Mouse (Mus musculus): ENCODE data around the gene Cacnb1.

The Cacnb1 gene

GRCm38 (mm10) chr11:97986738-97987465, 35.9 kb downstream of the Cacnb1 start:
- no peak for DNase-seq (ENCODE audit: low spot score)

DNA sequence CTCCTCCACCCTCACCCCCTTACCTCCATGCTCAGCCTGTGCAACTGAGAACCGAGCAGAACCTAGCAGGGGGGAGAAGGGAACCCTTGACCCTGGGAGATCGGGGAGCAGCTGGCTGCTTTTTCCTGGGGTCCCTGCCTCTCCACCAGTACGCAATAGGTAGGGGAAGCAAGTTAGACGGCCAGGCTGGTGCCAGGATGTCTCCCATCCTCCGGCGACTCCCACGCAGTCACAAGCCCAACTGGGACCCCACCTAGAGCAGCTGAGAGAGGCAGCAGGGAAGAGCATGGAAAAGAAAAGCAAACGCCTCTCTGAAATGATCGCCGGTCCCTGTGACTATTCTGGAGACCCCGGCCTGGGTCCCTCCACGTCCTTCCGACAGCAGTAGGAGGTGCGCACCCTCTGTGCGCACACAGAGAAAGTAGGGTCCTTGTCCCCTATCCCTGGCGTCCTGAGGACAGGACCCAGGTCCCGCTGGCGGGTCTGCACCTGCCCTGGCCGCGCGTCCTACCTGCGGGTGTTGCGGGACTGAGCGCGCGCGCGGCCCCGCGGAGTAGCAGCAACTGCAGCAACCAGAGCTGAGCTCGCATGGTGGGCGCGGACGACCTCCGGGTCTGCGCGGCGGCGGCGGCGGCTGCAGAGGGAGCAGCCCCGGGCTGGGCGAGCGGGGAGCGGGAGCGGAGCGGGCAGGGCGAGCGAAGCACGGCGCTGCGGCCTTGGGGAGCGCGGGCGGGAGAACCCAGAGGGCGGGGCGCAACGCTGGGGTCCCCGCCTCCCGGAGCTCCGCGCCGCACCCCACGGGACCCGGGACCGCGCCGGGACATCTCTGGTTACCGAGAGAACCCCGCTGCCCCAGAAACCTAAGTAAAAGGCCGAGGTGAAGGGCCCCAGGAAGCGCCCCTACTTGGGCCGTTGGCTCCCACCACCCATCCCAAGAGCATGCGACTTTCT, 36.8 kb downstream of the Cacnb1 start, which contains the start of gene Plxdc1:
Gene Plxdc1, minus strand, starts transcription at position 718 of the 951 bp plus-strand sequence.
- no peak for DNase-seq (ENCODE audit: low spot score)

DNA sequence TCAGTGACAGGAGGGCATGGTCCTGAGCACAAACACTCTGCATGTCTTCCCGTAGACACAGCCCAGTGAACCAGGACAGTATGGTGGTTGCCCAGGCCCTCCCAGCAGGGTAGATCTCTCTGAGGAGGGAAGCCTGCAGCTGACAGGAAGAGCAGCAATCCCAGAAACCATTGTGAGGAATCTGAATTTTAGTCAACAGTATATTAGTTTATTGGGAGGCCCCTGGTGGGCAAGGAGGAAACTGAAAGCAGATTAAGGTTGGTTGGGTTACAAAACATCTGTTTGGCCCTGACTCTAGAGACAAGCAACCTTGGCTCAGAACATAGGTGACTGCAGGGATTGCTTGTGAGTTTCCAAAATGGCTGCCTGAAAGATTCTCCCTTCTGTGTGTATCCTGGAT, 38.9 kb downstream of the Cacnb1 start:
- DNase-seq (ENCODE audit: low spot score), result no peak

DNA sequence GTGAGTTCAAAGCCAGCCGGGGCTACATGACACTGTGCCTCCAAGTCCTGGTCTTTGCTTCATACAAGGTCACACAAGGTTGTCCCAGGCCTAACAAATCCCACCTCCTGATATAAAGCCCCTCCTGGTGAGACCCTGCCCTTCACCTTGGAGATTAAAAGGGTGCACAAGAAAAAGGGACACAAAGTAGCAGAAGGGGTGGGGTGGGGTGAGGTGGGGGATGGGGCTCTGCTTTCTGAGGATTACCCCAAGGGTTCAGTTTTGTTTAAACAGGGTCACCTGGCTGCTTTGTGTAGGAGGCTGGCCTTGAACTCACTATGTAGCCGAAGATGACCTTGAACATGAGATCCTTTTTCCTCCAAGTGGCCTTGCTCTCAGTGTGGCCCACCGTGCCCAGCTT, 39.3 kb downstream of the Cacnb1 start:
- DNase-seq (ENCODE audit: low spot score), result no peak

DNA sequence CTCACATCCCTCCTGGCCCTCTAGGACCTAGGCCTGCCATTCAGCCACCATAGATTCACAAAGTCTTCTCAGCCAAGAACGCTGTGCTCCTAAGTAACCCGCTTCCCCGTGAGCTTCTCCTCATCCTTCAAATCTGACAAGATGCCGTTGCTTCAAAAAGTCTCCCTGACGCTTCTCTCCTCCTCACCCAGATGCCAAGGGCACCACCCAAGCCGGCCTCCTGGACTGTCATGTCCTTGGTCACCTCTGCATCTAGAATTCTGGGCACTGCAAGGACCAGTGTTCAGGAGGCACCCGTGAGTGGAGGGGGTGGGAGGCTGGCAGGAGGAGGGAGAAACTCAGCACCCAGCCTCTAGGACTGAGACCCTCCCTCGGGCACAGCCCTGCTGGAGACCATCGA, 40.1 kb downstream of the Cacnb1 start:
- DNase-seq (ENCODE audit: low spot score), result no peak

- no peak for DNase-seq (ENCODE audit: low spot score)
Observed at GRCm38 (mm10) chr11:97980531-97980966, 42.3 kb downstream of the Cacnb1 start.

- DNase-seq (ENCODE audit: low spot score), result no peak
Observed at GRCm38 (mm10) chr11:97979824-97980495, 42.9 kb downstream of the Cacnb1 start.

GRCm38 (mm10) chr11:97978392-97978791, 44.4 kb downstream of the Cacnb1 start:
- DNase-seq (ENCODE audit: low spot score), result no peak

- no peak for DNase-seq (ENCODE audit: low spot score)
Observed at GRCm38 (mm10) chr11:97977797-97978196, 45.0 kb downstream of the Cacnb1 start.

DNA sequence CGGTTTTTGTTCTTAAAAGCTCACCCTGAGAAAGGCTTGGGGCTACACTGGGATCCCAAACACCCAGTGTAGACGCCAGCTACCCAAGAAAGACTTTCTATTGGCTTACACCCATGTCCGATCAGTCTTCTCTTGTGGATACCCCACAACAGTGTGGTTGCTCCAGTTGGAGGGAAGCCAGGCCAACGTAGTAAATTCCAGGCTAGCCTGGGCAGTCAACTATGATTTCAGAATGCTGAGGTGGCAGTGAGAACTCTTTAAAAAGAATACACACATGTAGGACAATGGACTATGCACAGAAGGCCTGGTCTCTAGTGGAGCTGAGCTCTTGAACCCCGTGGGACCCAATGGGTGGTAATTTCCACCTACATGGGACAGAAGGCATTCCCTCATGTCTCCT, 48.1 kb downstream of the Cacnb1 start:
- no peak for DNase-seq (ENCODE audit: low spot score)

GRCm38 (mm10) chr11:97974141-97974540, 48.7 kb downstream of the Cacnb1 start:
- DNase-seq (ENCODE audit: low spot score), result no peak

- no peak for DNase-seq (ENCODE audit: low spot score)
Observed at GRCm38 (mm10) chr11:97972434-97972833, 50.4 kb downstream of the Cacnb1 start.

DNA sequence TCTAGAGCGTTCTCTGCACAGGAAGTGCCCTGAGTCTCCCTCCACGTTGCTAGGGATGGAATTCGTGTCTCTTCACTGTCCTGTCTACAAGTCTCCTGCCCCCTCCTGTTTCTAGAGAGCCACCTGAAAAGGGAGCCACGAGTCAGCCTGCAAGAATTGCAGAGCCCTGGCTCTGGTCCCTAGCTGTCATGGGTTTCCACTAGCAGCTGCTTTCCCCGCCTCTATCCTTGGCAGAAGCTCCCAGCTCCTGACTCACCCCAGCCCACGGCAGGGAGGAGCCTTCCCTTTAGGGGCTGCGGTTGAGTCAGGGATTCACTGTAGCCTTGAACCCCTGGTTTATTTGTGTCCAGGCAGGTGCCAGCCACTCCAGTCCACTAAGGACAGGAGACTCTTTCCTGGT, 51.6 kb downstream of the Cacnb1 start:
- DNase-seq (ENCODE audit: low spot score), result peak; percentile 46

DNA sequence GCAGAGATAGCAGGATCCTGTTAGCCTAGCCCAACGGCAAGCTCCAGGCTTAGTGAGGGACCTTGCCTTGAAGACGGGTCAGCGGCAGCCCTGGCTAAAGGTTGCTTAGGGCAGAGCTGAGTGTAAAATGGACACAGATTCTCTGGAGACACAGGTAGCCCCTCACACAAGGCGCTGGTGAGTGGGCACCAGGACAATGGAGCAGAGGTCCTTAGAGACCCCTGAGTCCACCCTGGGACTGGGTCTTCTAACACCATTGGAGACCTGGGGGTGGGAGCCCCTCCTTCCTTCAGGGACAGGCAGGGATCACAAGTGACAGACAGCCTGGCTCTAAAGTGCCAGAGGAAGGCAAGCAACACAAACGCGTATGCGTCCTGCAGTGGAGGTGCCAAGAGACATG, 52.1 kb downstream of the Cacnb1 start:
- no peak for DNase-seq (ENCODE audit: low spot score)

DNA sequence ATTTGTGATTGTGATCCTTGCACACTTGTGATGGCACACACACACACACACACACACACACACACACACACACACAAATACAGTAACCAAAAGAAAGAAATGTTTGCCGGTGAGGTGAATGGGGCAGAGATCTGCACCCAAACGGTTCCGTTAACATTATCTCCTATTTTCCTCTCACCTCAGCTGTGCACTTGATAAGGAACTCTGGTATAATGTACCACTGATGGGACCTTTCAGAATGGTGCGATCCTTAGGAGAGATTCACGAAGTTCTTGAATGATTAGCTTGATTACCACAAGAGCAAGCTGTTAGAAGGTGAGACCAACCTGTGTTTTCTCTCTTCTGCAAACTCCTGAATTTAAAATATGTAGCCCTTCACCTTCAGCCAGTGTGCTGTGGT, 54.4 kb downstream of the Cacnb1 start:
- no peak for DNase-seq (ENCODE audit: low spot score)

- no peak for DNase-seq (ENCODE audit: low spot score)
Observed at GRCm38 (mm10) chr11:97967114-97967513, 55.7 kb downstream of the Cacnb1 start.

DNA sequence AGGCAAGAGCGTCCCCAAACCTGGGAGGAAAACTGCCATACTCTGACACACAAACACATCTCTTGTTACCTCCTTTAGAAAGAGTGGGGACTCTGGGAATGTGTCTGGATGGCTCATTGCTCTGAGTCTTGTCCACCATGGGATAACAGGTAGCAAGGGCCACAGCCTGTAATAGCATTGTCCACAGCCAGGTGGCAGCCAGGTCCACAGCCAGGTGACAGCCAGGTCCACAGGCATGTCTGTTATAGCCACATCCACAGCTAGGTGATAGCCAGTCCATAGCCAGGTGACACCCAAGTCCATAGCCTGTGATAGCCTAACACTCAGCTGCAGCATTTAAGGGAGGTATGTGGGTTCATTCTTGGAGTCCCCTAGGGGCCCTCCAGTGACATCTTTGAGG, 61.9 kb downstream of the Cacnb1 start:
- DNase-seq (ENCODE audit: low spot score), result no peak

DNA sequence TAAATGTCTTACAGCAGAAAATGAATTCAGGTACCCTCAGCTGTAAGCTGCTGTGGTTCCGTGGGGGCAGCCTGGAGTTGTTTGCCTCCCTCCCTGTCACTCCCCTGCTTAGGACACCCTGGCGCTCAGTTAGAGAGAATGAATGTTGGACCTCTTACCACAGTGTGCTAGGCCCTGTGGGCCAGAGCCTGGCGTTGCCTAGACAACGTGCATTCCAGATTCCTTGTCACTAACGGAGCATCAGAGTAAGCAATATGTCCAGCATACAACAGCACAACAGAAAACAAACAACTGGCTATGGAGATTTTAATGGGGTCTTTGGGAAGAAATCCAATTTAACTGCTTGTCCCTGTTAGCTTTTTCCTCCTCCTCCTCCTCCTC, 63.5 kb downstream of the Cacnb1 start:
- DNase-seq (ENCODE audit: low spot score), result no peak

DNA sequence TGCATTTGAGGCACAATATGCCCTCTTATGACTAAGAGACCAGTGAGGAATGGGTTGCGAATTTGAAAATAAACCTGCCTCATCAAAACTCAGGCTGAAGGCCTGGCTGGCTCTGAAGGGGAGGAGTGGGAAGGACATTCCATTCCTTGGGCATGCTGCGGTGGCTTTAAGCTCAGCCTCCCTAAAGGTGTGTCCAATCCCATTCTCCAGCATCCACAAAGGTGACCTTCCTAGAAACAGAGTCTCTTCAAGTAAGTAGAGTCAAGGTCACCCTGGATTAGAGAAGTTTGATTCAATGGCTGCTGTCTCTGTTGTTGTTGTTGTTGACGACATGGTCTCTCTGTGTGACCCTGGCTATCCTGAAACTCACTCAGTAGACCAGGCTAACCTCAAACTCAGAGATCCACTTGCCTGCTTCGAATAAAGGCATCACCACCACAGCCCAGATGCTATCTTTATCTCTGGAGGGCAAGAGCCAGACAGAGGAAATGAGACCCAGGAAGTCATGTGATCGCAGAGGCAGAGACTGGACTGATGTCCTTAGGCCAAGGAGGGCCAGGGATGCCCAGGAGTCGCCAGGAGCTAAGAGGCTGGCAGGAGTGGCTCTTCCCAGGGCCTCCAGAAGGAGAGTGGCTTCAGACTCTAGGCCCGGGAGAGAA, 64.1 kb downstream of the Cacnb1 start:
- no peak for DNase-seq (ENCODE audit: low spot score)

DNA sequence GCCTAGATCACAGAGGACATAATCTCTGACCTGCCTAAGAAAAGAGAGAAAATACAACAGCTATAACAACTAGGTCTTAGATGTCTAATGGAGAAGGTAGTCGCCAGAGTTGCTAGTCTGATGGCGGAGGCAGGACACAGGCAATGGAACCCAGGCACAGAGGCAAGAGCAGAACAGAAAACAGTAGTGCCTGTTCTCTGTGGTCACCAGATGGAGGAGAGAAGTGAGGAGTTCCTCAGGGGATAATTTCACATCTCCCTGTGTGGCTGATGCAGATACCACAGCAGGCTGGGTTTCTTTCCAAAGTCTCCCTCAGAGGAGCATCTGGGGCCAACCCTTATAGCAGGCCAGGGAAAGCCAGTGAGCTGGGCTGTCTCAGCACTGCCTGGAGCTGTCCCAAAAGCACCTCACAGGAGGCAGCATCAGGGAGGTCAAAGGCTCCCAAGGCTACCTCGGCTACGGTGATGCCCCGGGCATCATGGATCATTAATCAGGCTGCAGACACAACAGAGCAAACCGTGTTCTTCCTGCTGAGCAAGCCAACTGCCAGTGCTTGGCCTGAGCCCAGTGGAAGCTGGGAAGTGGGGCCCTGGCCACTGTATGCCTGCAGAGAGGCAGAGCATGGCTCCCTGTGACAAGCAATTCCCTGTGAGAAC, 65.8 kb downstream of the Cacnb1 start:
- no peak for DNase-seq (ENCODE audit: low spot score)

- no peak for DNase-seq (ENCODE audit: low spot score)
Observed at GRCm38 (mm10) chr11:97955915-97956314, 66.9 kb downstream of the Cacnb1 start.
